Mouse (Mus musculus): ENCODE measurements around the gene Clpb. TPM values are rescaled to one million over a fixed set of nuclear protein-coding genes. Genes with fewer than 3 reads are reported as not detected.
A peak's percentile ranks its signal among the peaks of the same experiment; 100 is the strongest.

Clpb gene
- total RNA-seq, 1 experiment from 2014 or later, result 97.0 TPM

GRCm38 (mm10) chr7:101673497-101673896 is 10.1 kb downstream of the Clpb start:
- DNase-seq, result peak; percentile 52

- no peak for DNase-seq
Observed at GRCm38 (mm10) chr7:101676033-101676761, 12.8 kb downstream of the Clpb start.

- no peak for DNase-seq
Observed at GRCm38 (mm10) chr7:101676762-101677308, 13.4 kb downstream of the Clpb start.

GRCm38 (mm10) chr7:101679591-101679990 is 16.2 kb downstream of the Clpb start:
- peak; percentile 90 for DNase-seq

GRCm38 (mm10) chr7:101680961-101681360 is 17.5 kb downstream of the Clpb start:
- DNase-seq, result no peak

DNA sequence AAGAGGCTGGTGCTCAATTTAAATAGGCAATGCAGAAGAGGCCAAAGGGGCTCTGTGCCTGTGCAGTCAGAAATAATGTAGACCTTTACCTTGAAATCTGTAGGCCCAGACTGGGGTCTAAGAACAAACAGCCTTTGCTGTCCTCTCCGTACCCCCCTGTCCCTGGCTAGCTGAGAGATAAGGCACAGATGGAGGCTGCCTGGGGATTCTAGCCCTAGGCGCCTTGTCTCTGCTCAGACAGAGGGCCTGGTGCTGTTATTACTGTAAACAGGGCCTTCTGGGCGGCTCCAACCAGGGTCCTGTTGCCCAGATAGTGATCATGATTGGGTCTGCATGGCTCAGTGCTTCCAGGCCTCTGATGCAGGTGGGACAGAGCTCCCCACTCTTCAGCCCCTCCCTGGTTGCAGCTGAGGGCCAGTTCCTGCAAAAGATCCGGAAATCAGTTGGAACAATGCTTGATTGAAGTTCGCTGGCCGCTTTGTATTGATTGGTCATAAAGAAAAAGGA is 18.2 kb downstream of the Clpb start:
- DNase-seq, result peak; percentile 29

- no peak for DNase-seq
Observed at GRCm38 (mm10) chr7:101682886-101683285, 19.5 kb downstream of the Clpb start.

- DNase-seq, result no peak
Observed at GRCm38 (mm10) chr7:101683976-101684630, 20.7 kb downstream of the Clpb start.

DNA sequence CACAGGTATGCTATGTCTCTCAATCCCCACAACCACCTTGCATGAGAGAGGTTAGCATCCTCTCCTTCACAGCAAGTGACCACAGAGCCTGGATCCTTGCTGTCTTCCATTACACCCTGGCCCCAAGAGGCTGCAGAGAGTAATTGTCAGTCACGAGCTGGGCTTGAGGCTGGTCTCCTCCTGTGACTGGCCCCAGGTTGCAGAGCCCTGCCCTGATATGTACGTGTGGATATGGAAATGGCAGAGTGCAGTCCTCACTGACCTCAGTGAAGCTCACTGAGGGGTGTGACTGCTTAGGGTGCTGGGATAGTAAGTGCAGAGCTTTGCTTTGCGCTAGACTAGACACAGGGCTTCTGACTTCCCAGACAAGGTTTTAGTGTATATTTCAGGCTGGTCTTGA is 21.2 kb downstream of the Clpb start:
- DNase-seq, result no peak

- DNase-seq, result no peak
Observed at GRCm38 (mm10) chr7:101687144-101687543, 23.7 kb downstream of the Clpb start.

GRCm38 (mm10) chr7:101690471-101690870 is 27.0 kb downstream of the Clpb start:
- no peak for DNase-seq

DNA sequence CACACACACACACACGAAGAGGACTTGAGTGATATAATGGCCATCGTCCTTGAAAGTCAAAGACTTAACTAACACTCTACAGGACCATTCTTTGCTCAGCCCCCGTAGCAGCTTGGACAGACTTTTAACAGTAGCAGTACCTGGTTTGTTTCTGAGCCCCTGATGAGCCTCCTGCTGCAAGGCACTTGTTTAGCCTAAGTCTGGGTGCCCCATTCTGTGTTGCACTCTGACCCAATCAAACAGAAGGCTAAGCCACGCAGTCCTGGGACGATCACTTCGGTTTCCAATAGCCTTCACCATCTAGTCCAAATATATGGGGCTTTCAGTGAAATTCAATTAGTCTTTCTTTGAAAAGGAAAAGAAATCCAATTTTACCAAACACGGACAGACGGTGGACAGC is 28.4 kb downstream of the Clpb start:
- no peak for DNase-seq

DNA sequence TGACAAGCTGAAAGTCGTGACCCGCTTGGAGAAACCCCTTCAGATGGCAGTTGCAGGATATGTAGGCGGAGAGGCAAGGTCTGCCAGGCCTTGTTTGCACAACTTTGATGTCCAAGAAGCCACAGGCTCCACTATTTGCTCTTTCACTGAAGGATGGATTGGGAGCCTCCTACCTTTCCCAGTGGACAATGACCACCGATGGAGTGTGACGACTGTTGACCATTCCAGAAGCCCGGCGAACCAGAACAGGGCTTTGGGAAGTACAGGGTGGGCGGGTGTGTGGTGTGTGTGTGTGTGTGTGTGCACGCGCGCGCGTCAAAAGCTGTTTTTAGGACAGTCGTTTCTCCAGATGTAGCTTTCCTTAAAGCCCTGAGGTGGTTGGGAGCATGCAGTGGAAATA is 29.0 kb downstream of the Clpb start:
- no peak for DNase-seq

GRCm38 (mm10) chr7:101695483-101695882 is 32.0 kb downstream of the Clpb start:
- no peak for DNase-seq

DNA sequence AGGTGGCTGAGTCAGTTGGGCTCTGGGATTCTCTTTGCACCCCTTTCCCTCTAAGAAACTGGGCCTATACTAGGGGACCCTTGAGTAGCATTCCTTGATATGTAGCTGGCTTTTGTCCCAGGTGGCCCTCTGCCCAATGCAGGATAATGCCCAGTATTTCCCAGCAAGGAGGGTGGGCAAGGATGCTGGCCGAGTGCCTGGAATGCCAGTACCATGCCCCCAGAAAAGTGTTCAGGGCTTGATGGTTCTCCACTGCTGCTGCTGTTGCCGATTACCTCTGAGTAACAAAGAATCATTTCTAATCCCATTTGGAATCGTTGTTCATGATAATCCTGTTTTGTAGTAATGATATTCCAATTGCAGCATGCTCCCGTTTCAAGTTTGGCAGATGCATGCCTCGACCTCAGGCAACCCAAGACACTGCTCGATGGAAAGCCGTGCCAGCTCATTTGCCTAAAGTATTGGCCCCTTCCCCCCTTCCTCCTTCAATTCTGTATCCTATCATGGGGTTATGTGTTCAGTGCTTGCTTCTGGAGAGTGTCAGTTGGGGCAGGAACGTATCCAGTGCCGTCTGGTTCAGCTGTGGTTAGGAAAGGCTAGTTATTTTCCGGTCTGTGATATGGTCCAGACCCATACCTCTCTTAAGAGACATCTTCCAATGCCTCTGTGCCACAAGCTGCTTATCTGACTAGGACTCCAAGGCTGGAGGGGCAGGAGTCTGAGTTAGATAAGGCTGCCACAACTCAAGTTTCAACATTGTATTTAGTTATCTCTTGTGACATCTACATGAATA is 33.7 kb downstream of the Clpb start:
- no peak for DNase-seq

- no peak for DNase-seq
Observed at GRCm38 (mm10) chr7:101700296-101700695, 36.9 kb downstream of the Clpb start.

- DNase-seq, result no peak
Observed at GRCm38 (mm10) chr7:101702706-101703105, 39.3 kb downstream of the Clpb start.

DNA sequence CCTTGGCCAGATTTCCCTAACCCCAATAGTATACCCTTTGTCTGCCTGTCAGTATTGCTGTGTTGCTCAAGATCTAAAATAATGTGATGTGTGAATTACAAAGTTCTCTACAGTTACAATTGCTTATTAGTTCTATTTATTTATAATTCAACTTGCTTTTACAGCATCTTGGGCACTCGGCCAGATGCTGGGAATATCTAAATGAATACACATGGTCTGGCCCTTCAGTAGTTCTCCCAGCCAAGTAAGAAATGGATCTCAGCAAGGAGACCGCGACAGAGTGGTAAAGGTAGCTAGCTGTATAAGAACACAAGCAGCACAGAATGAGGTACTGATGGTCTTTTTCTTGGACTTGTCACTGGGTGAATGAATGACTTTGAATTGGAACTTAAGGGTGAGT is 46.2 kb downstream of the Clpb start:
- DNase-seq, result no peak

GRCm38 (mm10) chr7:101710236-101710635 is 46.8 kb downstream of the Clpb start:
- DNase-seq, result no peak

- no peak for DNase-seq
Observed at GRCm38 (mm10) chr7:101713828-101714400, 50.5 kb downstream of the Clpb start.

GRCm38 (mm10) chr7:101715041-101715551 is 51.7 kb downstream of the Clpb start:
- no peak for DNase-seq

DNA sequence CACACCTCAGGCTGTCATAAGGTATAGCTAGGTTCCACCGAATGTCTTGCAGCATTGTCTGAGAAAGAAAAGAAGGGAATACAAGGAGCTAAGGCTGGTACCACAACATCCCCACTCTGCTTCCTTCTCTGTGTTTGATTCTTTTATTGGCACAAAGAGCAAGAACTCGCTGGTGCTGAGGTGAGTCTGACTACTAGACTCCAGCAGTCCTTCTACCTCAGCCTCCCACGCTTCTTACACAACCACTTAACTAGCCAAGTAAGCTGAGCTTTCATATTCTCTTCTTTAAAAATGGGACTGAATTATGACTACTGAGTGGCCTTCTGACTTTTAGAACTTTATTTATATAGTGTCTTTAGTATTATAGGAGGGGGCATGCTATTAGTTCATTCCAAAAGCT is 56.9 kb downstream of the Clpb start:
- no peak for DNase-seq

All from adrenal gland, postnatal 14 days (tissue).